Mouse (Mus musculus): Measurements from ENCODE around the gene Tenm4.

GRCm38 (mm10) chr7:96797716-96798332 lies 626.8 kb downstream of the Tenm4 start:
- no peak for TF ChIP-seq CTCF (IDR thresholded peaks at IDR 0.05; ENCODE audit: low read depth)
- TF ChIP-seq EP300 (IDR thresholded peaks at IDR 0.05; ENCODE audit: low read depth) = no peak

All from liver, postnatal 0 days (tissue).